Mouse (Mus musculus): ENCODE data around the gene Nr1h3.

The Nr1h3 gene

GRCm38 (mm10) chr2:91186208-91186607 is 16.4 kb downstream of the Nr1h3 start:
- DNase-seq (ENCODE audit: low spot score): no peak

DNA sequence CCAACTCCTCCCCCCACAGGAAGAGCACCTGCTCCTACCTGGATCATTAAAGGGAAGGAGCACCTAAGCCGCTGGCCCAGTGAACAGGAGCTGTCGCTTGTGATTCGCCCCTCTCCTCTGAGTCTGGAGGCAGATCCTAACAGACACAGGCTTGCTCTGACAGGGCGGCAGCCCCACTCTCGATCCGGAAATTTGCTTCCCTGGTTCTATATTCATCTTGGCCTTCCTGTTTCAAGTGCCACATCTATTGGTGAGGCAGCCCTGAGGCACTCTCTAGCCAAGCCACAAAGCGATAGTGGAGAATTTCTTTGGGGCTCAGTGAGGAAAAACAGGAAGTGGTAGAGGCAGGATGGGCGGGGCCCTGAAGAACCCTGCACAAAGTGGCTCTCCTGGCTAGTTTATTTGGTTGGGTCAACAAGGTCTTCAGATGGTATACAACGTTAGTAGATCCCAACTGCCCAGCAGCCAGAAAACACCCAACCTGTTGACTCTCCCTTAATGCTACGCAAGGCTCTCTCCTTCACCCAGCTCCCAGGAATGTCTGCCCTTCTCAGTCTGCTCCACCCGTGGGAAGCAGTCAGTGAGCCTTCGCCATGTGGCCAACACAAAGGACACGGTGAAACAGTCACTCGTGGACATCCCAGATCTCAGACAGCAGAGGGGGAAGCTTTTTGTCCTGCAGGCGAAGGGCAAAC is 18.8 kb downstream of the Nr1h3 start, which contains the start of gene Madd:
Gene Madd, minus strand, starts transcription at position 127 of the 695 bp plus-strand sequence.
- DNase-seq (ENCODE audit: low spot score): no peak

DNA sequence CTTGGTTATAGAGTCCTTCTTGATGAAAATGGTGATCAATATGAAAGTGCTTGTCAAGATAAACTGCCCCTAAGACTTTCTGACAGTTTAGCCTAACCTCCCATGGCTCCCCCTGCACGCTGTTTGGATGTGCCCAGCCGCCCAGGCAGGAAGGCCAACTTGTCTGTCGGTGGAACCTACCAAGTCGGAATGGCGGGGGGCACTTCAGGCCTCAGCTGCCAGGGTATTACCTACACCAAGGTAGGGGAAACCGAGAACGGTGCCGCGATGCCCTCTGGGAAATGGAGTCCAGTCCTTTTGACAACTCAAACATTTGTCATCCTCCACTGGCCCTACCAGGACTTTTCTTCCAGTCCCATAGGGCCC is 19.5 kb downstream of the Nr1h3 start:
- peak; percentile 96 for DNase-seq (ENCODE audit: low spot score)

- no peak for DNase-seq (ENCODE audit: low spot score)
These were observed 20.1 kb downstream of the Nr1h3 start for GRCm38 (mm10) chr2:91182405-91183147.

GRCm38 (mm10) chr2:91182016-91182404 is 20.6 kb downstream of the Nr1h3 start:
- DNase-seq (ENCODE audit: low spot score): no peak

DNA sequence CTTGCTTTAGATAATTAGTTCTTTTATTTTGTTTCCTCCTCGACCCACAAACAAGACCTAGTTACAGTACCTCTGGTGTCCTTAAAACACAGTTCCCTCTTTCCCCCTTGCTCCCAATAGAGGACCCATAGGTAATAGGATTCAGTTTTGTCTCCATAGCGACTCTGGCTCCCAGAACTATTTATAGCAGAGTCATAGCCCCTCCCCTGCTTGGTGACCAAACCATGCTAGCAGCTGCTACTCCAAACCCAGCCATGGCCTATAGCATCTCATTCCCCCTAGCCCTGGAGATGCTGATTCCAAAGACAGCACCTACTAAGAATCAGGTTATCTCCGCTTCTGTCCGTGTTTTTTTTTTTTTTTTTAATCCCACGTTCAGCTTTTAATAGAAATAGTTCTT is 21.9 kb downstream of the Nr1h3 start:
- DNase-seq (ENCODE audit: low spot score): no peak

GRCm38 (mm10) chr2:91179825-91180224 is 22.8 kb downstream of the Nr1h3 start:
- DNase-seq (ENCODE audit: low spot score): no peak

- no peak for DNase-seq (ENCODE audit: low spot score)
These were observed 26.4 kb downstream of the Nr1h3 start for GRCm38 (mm10) chr2:91176234-91176633.

GRCm38 (mm10) chr2:91175490-91175889 is 27.1 kb downstream of the Nr1h3 start:
- DNase-seq (ENCODE audit: low spot score): no peak

- no peak for DNase-seq (ENCODE audit: low spot score)
These were observed 32.9 kb downstream of the Nr1h3 start for GRCm38 (mm10) chr2:91169587-91170322.

DNA sequence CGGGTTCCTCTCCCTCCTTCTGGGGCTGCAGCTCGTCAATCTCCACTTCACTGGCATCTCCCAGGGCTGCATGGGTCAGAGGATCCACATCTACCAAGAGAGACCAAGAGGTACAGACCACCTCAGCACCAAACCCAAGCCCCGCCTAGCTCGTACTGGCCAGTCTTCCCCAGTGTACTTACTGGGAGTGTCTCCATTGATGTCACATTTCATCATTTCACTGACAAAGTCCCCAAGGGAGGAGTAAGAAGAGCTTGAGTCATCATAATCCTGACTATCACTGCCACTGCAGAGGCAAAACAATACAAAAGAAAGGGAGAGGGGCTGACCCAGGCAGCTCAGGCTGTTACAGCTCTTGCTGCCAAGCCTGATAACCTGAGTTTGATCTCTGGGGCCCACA is 35.0 kb downstream of the Nr1h3 start:
- DNase-seq (ENCODE audit: low spot score): no peak

- DNase-seq (ENCODE audit: low spot score): no peak
These were observed 37.6 kb downstream of the Nr1h3 start for GRCm38 (mm10) chr2:91164991-91165390.

DNA sequence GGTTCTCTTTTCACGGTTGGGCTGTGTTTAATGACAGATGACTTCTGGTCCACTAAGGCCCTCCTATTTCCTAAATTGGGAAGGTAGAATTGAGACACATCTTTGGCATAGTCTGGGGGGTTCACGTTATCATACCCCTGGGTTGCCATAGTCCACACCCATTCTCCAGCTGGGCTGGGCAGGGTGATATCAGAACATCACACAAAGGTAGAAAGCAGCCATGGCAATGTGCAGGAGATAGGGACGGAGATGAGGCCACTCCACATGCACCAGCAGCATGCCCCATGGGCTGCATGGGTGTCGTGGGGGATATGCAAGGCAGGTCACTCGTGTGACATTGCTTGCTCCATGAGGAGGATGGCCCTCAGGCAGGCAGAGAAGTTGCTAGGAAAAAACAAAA is 39.1 kb downstream of the Nr1h3 start:
- DNase-seq (ENCODE audit: low spot score): no peak

DNA sequence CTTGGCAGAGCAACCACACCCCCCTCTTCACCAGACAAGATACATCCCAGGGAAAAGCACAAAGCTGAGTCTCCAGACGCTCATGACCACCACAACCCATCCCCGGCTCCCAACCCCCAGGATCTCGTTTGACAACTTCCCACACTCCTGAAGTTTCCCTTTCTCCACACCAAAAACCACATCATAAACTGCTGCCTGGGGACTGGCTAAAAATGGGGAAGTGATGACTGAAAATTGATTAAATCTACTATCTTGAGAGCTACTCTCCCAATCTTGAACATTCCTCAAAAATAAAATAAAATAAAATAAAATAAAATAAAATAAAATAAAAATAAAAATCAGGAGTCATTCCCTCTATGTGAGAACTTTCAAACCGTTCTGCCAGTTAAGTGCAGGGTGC is 39.7 kb downstream of the Nr1h3 start:
- DNase-seq (ENCODE audit: low spot score): no peak

GRCm38 (mm10) chr2:91160591-91160990 is 42.0 kb downstream of the Nr1h3 start:
- DNase-seq (ENCODE audit: low spot score): no peak

DNA sequence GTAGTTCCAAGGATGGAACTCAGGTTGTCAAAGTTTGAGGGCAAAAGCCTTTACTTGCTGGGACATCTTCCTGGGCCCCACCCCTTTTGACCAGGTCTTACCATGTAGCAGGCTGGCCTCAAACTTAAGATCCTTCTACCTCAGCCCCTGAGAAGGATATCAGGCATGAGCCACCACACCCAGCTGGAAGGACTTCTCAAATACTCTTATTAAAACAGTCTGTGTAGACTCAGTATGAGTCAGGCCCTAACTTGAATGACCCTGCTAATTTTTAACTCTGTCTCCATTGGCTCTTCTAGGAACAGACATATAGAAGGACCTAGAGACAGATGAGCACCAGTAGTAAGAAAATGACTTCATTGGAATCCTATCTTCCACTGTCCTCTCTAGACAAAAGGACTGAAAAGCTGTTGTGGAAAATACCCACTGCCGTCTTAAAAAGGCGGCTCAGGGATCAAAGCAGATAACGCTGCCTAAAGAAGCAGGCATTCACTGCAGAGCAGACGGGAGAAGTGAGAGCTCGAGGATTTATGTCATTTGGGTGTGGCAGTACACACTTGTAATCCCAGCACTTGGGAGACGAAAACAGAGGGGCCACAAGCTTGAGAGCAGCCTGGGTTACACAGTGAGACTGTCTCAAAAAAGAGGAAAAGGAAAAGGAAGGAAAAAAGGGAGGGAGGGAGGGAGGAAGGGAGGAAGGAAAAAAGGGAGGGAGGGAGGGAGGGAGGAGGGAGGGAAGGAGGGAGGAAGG is 45.5 kb downstream of the Nr1h3 start:
- no peak for DNase-seq (ENCODE audit: low spot score)

GRCm38 (mm10) chr2:91154091-91154490 is 48.5 kb downstream of the Nr1h3 start:
- DNase-seq (ENCODE audit: low spot score): no peak

DNA sequence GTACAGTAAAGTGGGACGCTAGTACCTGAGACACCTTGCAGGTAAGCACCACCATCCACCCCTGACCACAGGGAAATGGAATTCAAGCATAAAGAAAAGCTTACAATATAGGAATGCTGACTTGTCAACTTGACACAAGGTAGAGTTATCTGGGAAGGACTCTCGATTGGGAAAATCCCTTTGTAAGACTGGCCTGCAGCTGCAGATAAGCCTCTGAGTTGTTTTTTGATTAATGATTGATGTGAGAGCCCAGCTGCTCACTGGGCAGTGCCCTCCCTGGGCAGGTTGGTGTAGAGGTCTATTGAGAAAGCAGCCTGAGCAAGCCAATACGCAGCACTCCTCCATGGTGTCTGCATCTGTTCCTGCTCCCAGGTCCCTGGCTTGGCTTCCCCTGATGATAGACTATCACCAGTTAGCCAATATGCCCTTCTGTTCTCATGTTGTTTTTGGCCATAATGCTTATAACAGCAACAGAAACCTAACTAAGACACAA is 49.7 kb downstream of the Nr1h3 start:
- no peak for DNase-seq (ENCODE audit: low spot score)

GRCm38 (mm10) chr2:91151331-91151730 is 51.3 kb downstream of the Nr1h3 start:
- no peak for DNase-seq (ENCODE audit: low spot score)

- DNase-seq (ENCODE audit: low spot score): no peak
These were observed 54.5 kb downstream of the Nr1h3 start for GRCm38 (mm10) chr2:91148101-91148500.

DNA sequence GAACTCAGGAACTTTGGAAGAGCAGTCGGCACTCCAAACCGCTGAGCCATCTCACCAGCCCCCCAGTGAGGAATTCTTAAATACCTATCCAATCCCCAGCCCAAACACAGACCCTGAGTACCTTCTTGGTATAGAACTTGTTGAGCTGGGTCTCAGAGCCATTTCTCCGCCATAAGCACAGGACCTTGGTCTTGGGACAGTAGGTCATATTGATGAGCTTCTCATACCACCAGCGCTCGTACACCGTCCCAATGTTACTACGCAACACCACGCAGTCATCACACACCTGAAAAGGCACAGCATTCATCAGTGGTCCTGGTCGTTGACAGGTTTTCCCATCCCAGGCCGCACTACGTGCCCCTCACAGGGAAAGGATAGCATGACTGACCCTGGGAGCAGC is 59.2 kb downstream of the Nr1h3 start:
- no peak for DNase-seq (ENCODE audit: low spot score)

- DNase-seq (ENCODE audit: low spot score): no peak
These were observed 59.7 kb downstream of the Nr1h3 start for GRCm38 (mm10) chr2:91142920-91143319.

Measured in yolk sac, embryonic 10.5 days (tissue).